Mouse (Mus musculus) liver, embryonic 14.5 days (tissue): Measurements from ENCODE around the gene Susd3. TPM values are rescaled to one million over a fixed set of nuclear protein-coding genes. Genes with fewer than 3 reads are reported as not detected.

ENCODE experiments used
- ATAC-seq: fragments of 200-750 bp; cut with Nextera tagmentation; 2 replicates; pipeline ENCODE4 v1.8.0; 2017; ENCODE audit warnings: moderate number of reproducible peaks, mild to moderate bottlenecking, moderate library complexity; ENCODE audit not compliant: insufficient read depth
- DNase-seq, 3 experiments: peaks; one replicate each; pipeline ENCODE4 v3.0.0-alpha.2; 2012 to 2013; ENCODE audit warnings: low read depth in 3 of 3, low spot score in 3 of 3
- H3K27ac ChIP-seq: fragments of 300-500 bp; sonication (generic); 2 replicates; pipeline ENCODE4 v1.5.1; 2014; ENCODE audit warnings: moderate library complexity, mild to moderate bottlenecking, control low read depth, inconsistent platforms
- H3K27me3 ChIP-seq: fragments of 300-500 bp; sonication (generic); 2 replicates; pipeline ENCODE4 v1.6.1; 2014; ENCODE audit warnings: mild to moderate bottlenecking, low read length, moderate library complexity; ENCODE audit not compliant: control insufficient read depth, insufficient read depth
- H3K36me3 ChIP-seq: fragments of 300-500 bp; sonication (generic); replicated peaks from 2 replicates; pipeline ENCODE4 v1.6.1; 2014; ENCODE audit warnings: low read depth; ENCODE audit not compliant: control insufficient read depth, insufficient read depth
- H3K4me1 ChIP-seq, 2 experiments: fragments of 200-500 bp in 1 of 2; fragments of 300-500 bp in 1 of 2; sonication (generic) in 1 of 2; replicated peaks; 2 replicates each; pipeline ENCODE4 v1.6.1; 2012 to 2014; ENCODE audit warnings: antibody characterized with exemption in 1 of 2, inconsistent platforms in 1 of 2, low read length in 1 of 2; ENCODE audit not compliant: control insufficient read depth in 2 of 2, insufficient read depth in 2 of 2
- H3K4me2 ChIP-seq: fragments of 300-500 bp; sonication (generic); 2 replicates; pipeline ENCODE4 v1.6.1; 2014; ENCODE audit warnings: low read depth, mild to moderate bottlenecking, control low read depth, moderate library complexity
- H3K4me3 ChIP-seq, 2 experiments: fragments of 200-500 bp in 1 of 2; fragments of 300-500 bp in 1 of 2; sonication (generic) in 1 of 2; 2 replicates each; pipeline ENCODE4 v1.5.1; 2012 to 2014; ENCODE audit warnings: low read depth in 2 of 2, low read length in 2 of 2, mild to moderate bottlenecking in 2 of 2, control low read depth in 1 of 2, inconsistent platforms in 1 of 2, moderate library complexity in 1 of 2; ENCODE audit not compliant: insufficient read depth in 1 of 2
- H3K9ac ChIP-seq: fragments of 300-500 bp; sonication (generic); replicated peaks from 2 replicates; pipeline ENCODE4 v1.6.1; 2014; ENCODE audit warnings: mild to moderate bottlenecking, control low read depth, moderate library complexity
- H3K9me3 ChIP-seq: fragments of 300-500 bp; sonication (generic); 2 replicates; pipeline ENCODE4 v1.6.1; 2016; ENCODE audit warnings: low read length, mixed read lengths; ENCODE audit not compliant: control insufficient read depth
- CTCF ChIP-seq: IDR thresholded peaks from 2 replicates; pipeline ENCODE4 v1.5.1; 2016; ENCODE audit warnings: antibody characterized with exemption, low read depth, control low read depth
- EP300 ChIP-seq: IDR thresholded peaks from 2 replicates; pipeline ENCODE4 v1.6.1; 2016; ENCODE audit warnings: antibody characterized with exemption, low read depth
- WGBS: fragments of 180-500 bp; shearing (Covaris S2); extraction: QIAGEN DNeasy Blood & Tissue Kit; methylation state at CpG from one replicate; pipeline ENCODE4 v1.1.7; 2014; ENCODE audit not compliant: insufficient replicate concordance; 5-methylcytosine and 5-hydroxymethylcytosine counted together
- polyA plus RNA-seq, 2 experiments: library from polyadenylated mRNA; depleted of rRNA in 1 of 2; stranded (reverse) in 1 of 2; unstranded in 1 of 2; fragments of >200 nt; fragmentation: Nextera tagmentation in 1 of 2; extraction: Ambion mirVana in 1 of 2; gene quantifications; 2 replicates each; pipeline versions ENCODE4 v1.2.1 to v1.2.3; 2012 to 2014

Susd3 gene
- polyA plus RNA-seq, 2 experiments: 1.1 to 1.2 TPM

- WGBS: 74% methylated on average over 17 of the region's 17 CpGs
- Histone ChIP-seq H3K9ac (no peak overlapping the region), H3K27ac (no peak overlapping the region), H3K36me3 (no peaks in the 10 kb centered on the region), H3K4me1 (peaks cover 3 to 24% of the 10 kb centered on the region in 2 experiments), H3K4me3 (no peak overlapping the region), H3K9me3 (no peaks in the 10 kb centered on the region), H3K27me3 (no peaks in the 10 kb centered on the region), H3K4me2 (no peak overlapping the region)
- DNase-seq (no peak), ATAC-seq (no peak)
- TF ChIP-seq CTCF: no peak
- TF ChIP-seq EP300: no peak
Observed at GRCm38 (mm10) chr13:49193650-49194049, 54.9 kb downstream of the Susd3 start.

GRCm38 (mm10) chr13:49192156-49192855 lies 56.2 kb downstream of the Susd3 start:
- Histone ChIP-seq H3K36me3 (no peaks in the 10 kb centered on the region), H3K9ac (no peak overlapping the region), H3K27ac (no peak overlapping the region), H3K4me1 (peaks cover 3 to 30% of the 10 kb centered on the region in 2 experiments), H3K4me3 (no peak overlapping the region), H3K9me3 (no peaks in the 10 kb centered on the region), H3K27me3 (no peaks in the 10 kb centered on the region), H3K4me2 (no peak overlapping the region)
- 61% methylated on average over 16 of the region's 16 CpGs for WGBS
- ATAC-seq (no peak), DNase-seq (no peak)
- TF ChIP-seq CTCF: no peak
- no peak for TF ChIP-seq EP300

GRCm38 (mm10) chr13:49191673-49192035 lies 56.9 kb downstream of the Susd3 start:
- Histone ChIP-seq H3K27ac (no peak overlapping the region), H3K4me2 (no peak overlapping the region), H3K9me3 (no peaks in the 10 kb centered on the region), H3K36me3 (no peaks in the 10 kb centered on the region), H3K4me1 (peaks cover 8 to 35% of the 10 kb centered on the region in 2 experiments), H3K27me3 (no peaks in the 10 kb centered on the region), H3K9ac (no peak overlapping the region), H3K4me3 (no peak overlapping the region)
- DNase-seq (no peak), ATAC-seq (no peak)
- 30% methylated on average over 5 of the region's 5 CpGs for WGBS
- TF ChIP-seq EP300 (no peak), CTCF (no peak)

GRCm38 (mm10) chr13:49190876-49191672 lies 57.4 kb downstream of the Susd3 start:
- Histone ChIP-seq H3K27ac (no peak overlapping the region), H3K27me3 (no peaks in the 10 kb centered on the region), H3K4me3 (no peak overlapping the region), H3K9ac (no peak overlapping the region), H3K4me2 (peak overlapping the region; percentile 14; the same call in 1 of the 2 replicates), H3K36me3 (no peaks in the 10 kb centered on the region), H3K4me1 (peaks cover 8 to 37% of the 10 kb centered on the region in 2 experiments), H3K9me3 (no peaks in the 10 kb centered on the region)
- no peak for TF ChIP-seq CTCF
- TF ChIP-seq EP300: no peak
- 46% methylated on average over 7 of the region's 7 CpGs for WGBS
- DNase-seq (no peak), ATAC-seq (no peak)
